Mouse (Mus musculus) testis, adult 2 months (tissue): ENCODE measurements around the gene Maml2.

Experiments used
- CTCF ChIP-seq: fragments of 200-500 bp; IDR thresholded peaks from 2 replicates; pipeline ENCODE4 v1.5.1; 2012; ENCODE audit warnings: low read depth, mild to moderate bottlenecking, inconsistent platforms, low read length, moderate library complexity; ENCODE audit not compliant: control insufficient read depth, insufficient read depth, insufficient replicate concordance
- POLR2A ChIP-seq: fragments of 200-500 bp; IDR thresholded peaks from 2 replicates; pipeline ENCODE4 v1.6.1; 2012; ENCODE audit warnings: low read depth, mild to moderate bottlenecking, inconsistent platforms, low read length, moderate library complexity; ENCODE audit not compliant: control insufficient read depth

DNA sequence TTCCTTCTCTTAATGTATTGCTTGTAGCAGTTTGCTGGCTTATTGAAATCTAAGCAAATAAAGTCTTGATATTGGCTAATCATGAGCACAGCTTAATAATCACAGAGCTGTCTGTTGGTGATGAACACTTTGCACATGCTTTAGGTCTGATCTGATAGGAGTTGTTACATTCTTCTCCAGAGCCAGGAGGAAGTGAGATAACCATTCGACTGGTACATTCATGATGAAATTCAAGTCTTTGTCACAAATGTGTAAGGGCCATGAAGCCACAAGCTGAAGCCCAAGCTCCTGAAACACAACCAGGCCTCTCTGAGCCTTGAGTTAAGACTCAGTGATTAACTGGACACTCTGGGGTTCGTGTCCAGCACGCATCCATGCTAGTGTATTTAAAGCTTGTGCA, 225.3 kb downstream of the Maml2 start:
- TF ChIP-seq CTCF (no peak), POLR2A (no peak)
